Mouse (Mus musculus): ENCODE measurements at regions not wholly inside any gene's neighbourhood (a gene's known extent, or its start where the extent isn't known, plus 50 kb on each side); places are given as distances from the start of the nearest gene placed in this dataset.

DNA sequence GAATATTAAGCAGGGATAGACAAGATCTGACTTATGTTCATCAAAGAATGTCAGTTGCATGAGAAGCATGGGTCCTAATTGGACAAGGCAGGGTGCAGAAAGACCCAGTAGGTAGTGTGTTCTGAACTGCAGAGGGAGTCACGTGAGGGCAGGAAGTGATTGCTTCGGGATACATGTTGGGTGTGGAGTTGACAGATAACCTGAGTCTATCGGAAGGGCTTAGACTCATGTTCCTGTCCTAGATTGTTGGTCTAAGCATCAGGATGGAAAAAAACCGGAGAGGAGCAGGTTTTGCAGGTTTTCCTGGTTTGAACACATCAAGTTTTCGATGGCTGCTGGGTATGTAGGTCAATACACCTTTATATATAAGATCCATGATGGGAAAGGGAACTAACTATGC lies 101.8 kb upstream of the Tab2 start:
- no peak for TF ChIP-seq CTCF (IDR thresholded peaks at IDR 0.05; ENCODE audit: borderline replicate concordance, insufficient read depth, low read length)
- no peak overlapping the region for H3K27ac ChIP-seq (ENCODE audit: insufficient read depth, low read length)
- H3K4me1 ChIP-seq (ENCODE audit: control insufficient read depth, insufficient read depth, low read length), result no peaks in the 10 kb centered on the region
- no peak overlapping the region for H3K4me3 ChIP-seq (ENCODE audit: insufficient read depth, low read length)

GRCm38 (mm10) chr10:8055293-8055692 lies 99.3 kb upstream of the Tab2 start:
- H3K4me3 ChIP-seq (ENCODE audit: insufficient read depth, low read length), result no peak overlapping the region
- TF ChIP-seq POLR2A (IDR thresholded peaks at IDR 0.05; ENCODE audit: low read depth, low read length) (no peak), CTCF (IDR thresholded peaks at IDR 0.05; ENCODE audit: borderline replicate concordance, insufficient read depth, low read length) (no peak)
- no peaks in the 10 kb centered on the region for H3K4me1 ChIP-seq (ENCODE audit: control insufficient read depth, insufficient read depth, low read length)
- H3K27ac ChIP-seq (ENCODE audit: insufficient read depth, low read length), result no peak overlapping the region

GRCm38 (mm10) chr10:8043416-8044163 lies 87.6 kb upstream of the Tab2 start:
- TF ChIP-seq POLR2A (IDR thresholded peaks at IDR 0.05; ENCODE audit: low read depth, low read length) (no peak), CTCF (IDR thresholded peaks at IDR 0.05; ENCODE audit: borderline replicate concordance, insufficient read depth, low read length) (no peak)
- H3K4me3 ChIP-seq (ENCODE audit: insufficient read depth, low read length), result no peak overlapping the region
- no peaks in the 10 kb centered on the region for H3K4me1 ChIP-seq (ENCODE audit: control insufficient read depth, insufficient read depth, low read length)
- no peak overlapping the region for H3K27ac ChIP-seq (ENCODE audit: insufficient read depth, low read length)

- H3K4me3 ChIP-seq (ENCODE audit: insufficient read depth, low read length), result no peak overlapping the region
- TF ChIP-seq CTCF (IDR thresholded peaks at IDR 0.05; ENCODE audit: borderline replicate concordance, insufficient read depth, low read length), result no peak
- TF ChIP-seq POLR2A (IDR thresholded peaks at IDR 0.05; ENCODE audit: low read depth, low read length), result no peak
- H3K4me1 ChIP-seq (ENCODE audit: control insufficient read depth, insufficient read depth, low read length), result no peaks in the 10 kb centered on the region
- H3K27ac ChIP-seq (ENCODE audit: insufficient read depth, low read length), result no peak overlapping the region
Observed at GRCm38 (mm10) chr10:8042306-8042705, 86.3 kb upstream of the Tab2 start.

DNA sequence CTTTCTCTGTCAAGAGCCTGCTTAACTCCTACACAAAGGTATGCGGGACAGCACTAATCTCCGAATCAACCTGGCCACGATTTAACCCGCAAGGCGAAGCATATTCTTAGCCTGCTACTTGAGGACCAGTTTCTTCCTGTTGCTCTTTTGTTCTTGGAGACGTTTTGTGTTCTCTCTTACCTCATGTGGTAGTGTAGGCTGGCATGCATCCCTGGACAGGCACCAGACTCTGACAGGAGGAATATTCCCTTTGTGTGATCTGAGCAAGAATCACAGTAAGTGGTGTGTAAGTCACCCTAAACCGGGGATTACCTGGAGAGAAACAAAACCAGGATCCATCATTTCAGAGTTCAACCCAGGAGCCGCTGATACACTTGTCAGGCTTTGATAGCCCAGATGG lies 85.8 kb upstream of the Tab2 start:
- TF ChIP-seq POLR2A (IDR thresholded peaks at IDR 0.05; ENCODE audit: low read depth, low read length), result no peak
- no peak for TF ChIP-seq CTCF (IDR thresholded peaks at IDR 0.05; ENCODE audit: borderline replicate concordance, insufficient read depth, low read length)
- Histone ChIP-seq H3K4me1 (ENCODE audit: control insufficient read depth, insufficient read depth, low read length) (no peaks in the 10 kb centered on the region), H3K4me3 (ENCODE audit: insufficient read depth, low read length) (no peak overlapping the region), H3K27ac (ENCODE audit: insufficient read depth, low read length) (no peak overlapping the region)

DNA sequence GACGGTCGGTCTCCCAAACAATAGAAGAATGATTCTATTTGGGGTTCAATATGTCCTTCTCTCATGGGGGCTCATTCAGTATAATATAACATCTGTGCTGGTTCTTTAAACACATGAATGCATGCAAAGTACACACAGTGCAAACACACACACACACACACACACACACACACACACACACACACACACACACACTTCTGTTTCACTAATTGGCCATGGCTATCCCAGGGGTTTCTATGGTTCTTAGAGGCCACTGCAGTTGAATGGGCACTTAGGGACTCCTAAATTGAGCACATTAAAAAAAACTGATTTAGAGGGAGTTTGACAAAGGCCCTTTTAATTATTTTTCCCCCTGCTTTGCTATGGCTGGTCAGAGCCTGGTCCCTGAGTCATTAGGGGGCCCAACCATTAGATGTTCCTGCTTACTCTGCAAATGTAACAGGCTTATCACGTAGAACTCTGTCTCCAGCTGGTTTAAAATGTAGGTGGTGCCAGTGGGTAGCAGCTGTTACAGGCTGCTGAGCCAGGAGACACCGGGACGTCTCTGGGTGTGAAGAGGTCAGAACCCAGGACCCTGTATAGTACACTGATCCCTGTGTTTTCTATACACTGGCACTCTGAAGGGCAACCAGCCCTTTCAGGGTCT lies 82.1 kb upstream of the Tab2 start:
- no peak for TF ChIP-seq POLR2A (IDR thresholded peaks at IDR 0.05; ENCODE audit: low read depth, low read length)
- no peak for TF ChIP-seq CTCF (IDR thresholded peaks at IDR 0.05; ENCODE audit: borderline replicate concordance, insufficient read depth, low read length)
- H3K27ac ChIP-seq (ENCODE audit: insufficient read depth, low read length), result no peak overlapping the region
- no peak overlapping the region for H3K4me3 ChIP-seq (ENCODE audit: insufficient read depth, low read length)
- H3K4me1 ChIP-seq (ENCODE audit: control insufficient read depth, insufficient read depth, low read length), result no peaks in the 10 kb centered on the region

GRCm38 (mm10) chr10:8036293-8036692 lies 80.3 kb upstream of the Tab2 start:
- H3K4me1 ChIP-seq (ENCODE audit: control insufficient read depth, insufficient read depth, low read length), result no peaks in the 10 kb centered on the region
- H3K4me3 ChIP-seq (ENCODE audit: insufficient read depth, low read length), result no peak overlapping the region
- no peak for TF ChIP-seq CTCF (IDR thresholded peaks at IDR 0.05; ENCODE audit: borderline replicate concordance, insufficient read depth, low read length)
- H3K27ac ChIP-seq (ENCODE audit: insufficient read depth, low read length), result no peak overlapping the region

GRCm38 (mm10) chr10:8035310-8035709 lies 79.3 kb upstream of the Tab2 start:
- no peak for TF ChIP-seq CTCF (IDR thresholded peaks at IDR 0.05; ENCODE audit: borderline replicate concordance, insufficient read depth, low read length)
- no peak for TF ChIP-seq POLR2A (IDR thresholded peaks at IDR 0.05; ENCODE audit: low read depth, low read length)
- H3K4me1 ChIP-seq (ENCODE audit: control insufficient read depth, insufficient read depth, low read length), result no peaks in the 10 kb centered on the region
- H3K27ac ChIP-seq (ENCODE audit: insufficient read depth, low read length), result peak overlapping the region; percentile 17; the same call in 1 of the 2 replicates
- no peak overlapping the region for H3K4me3 ChIP-seq (ENCODE audit: insufficient read depth, low read length)

GRCm38 (mm10) chr10:8032203-8032602 lies 76.2 kb upstream of the Tab2 start:
- Histone ChIP-seq H3K27ac (ENCODE audit: insufficient read depth, low read length) (no peak overlapping the region), H3K4me1 (ENCODE audit: control insufficient read depth, insufficient read depth, low read length) (no peaks in the 10 kb centered on the region; the same call in 1 of the 2 replicates), H3K4me3 (ENCODE audit: insufficient read depth, low read length) (no peak overlapping the region)
- TF ChIP-seq CTCF (IDR thresholded peaks at IDR 0.05; ENCODE audit: borderline replicate concordance, insufficient read depth, low read length), result no peak
- TF ChIP-seq POLR2A (IDR thresholded peaks at IDR 0.05; ENCODE audit: low read depth, low read length), result no peak

DNA sequence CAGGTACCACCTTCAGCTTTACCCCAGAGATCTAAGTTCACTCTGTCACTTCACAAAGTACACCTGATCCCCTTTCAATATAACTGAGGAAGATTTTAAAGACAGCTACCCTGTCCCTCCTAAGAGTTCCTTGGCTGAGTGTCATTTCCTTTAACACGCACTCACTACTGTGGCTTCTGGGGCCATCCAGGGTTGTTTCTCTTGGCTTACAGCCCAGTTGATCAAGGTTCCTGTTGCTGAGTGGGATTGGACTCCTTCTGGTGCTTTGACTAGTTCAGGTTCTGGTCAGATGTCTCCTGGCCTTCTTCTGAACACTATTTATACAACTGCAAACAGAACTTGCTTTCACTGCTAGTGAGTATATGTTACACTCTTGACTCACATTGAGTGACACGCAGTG lies 72.8 kb upstream of the Tab2 start:
- Histone ChIP-seq H3K27ac (ENCODE audit: insufficient read depth, low read length) (no peak overlapping the region), H3K4me3 (ENCODE audit: insufficient read depth, low read length) (no peak overlapping the region), H3K4me1 (ENCODE audit: control insufficient read depth, insufficient read depth, low read length) (no peaks in the 10 kb centered on the region; the same call in 1 of the 2 replicates)
- TF ChIP-seq CTCF (IDR thresholded peaks at IDR 0.05; ENCODE audit: borderline replicate concordance, insufficient read depth, low read length), result no peak
- TF ChIP-seq POLR2A (IDR thresholded peaks at IDR 0.05; ENCODE audit: low read depth, low read length), result no peak
